Mouse (Mus musculus) embryonic fibroblast, embryonic 13.5 days (primary cell): ENCODE data around the gene Atxn7l3.

Source experiments
- CTCF ChIP-seq: IDR thresholded peaks from 2 replicates; pipeline ENCODE4 v1.5.1; 2011; ENCODE audit warnings: mild to moderate bottlenecking, control low read depth, low read length, moderate library complexity, borderline replicate concordance; ENCODE audit not compliant: insufficient read depth
- POLR2A ChIP-seq: IDR thresholded peaks from 2 replicates; pipeline ENCODE4 v1.6.1; 2011; ENCODE audit warnings: low read depth, mild to moderate bottlenecking, control low read depth, low read length, moderate library complexity

GRCm38 (mm10) chr11:102287485-102287884 lies 8.9 kb downstream of the Atxn7l3 start:
- TF ChIP-seq CTCF (no peak), POLR2A (no peak)
